Mouse (Mus musculus): ENCODE data around the gene Scg3. TPM values are rescaled to one million over a fixed set of nuclear protein-coding genes. Genes with fewer than 3 reads are reported as not detected.

Scg3 gene
- polyA plus RNA-seq (2014; fragmentation: Illumina TruSeq; extraction: RNeasy Lipid Tissue Mini Kit (QIAGEN cat#74804); ENCODE audit: low read depth, low replicate concordance): 2.2 TPM

DNA sequence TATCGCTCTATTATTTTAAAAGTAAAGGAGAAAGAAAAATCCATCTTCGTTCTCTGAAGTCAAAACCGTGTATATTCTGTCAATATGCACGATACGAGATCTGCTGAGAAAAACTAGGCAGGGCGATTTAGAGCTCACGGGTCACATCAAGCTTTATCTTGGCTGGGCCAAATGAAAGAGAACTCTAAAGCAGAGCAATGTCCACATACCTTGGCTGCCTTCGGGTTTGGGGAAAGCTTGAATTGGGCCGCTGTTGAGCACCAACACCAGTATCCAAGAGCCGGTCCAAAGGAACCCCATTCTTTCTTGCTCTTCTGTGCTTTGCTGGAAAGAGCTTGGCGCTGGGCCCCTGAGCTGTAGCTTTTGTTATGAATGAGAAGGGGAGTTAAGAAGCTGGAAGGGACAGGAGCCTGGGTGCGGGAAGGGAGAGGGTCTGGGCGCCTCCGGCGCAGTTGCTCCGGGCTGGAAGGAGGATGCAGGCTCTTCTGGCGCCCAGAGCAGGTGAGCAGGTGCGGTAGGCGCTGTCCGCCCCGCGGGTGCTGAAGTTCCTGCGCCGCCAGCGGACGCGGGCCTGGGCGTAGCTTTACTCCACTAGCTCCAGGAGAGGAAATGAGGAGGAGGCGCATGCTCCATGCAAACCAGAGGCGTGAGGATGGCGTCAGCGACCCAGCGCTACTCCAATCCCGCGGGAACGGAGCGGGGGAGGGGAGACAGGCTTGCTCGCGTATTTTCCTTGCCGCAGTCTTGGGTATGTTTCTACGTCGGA is at the start of gene Scg3:
Gene Scg3 (minus strand): TSS at position 631 of the 766 bp plus-strand sequence.

DNA sequence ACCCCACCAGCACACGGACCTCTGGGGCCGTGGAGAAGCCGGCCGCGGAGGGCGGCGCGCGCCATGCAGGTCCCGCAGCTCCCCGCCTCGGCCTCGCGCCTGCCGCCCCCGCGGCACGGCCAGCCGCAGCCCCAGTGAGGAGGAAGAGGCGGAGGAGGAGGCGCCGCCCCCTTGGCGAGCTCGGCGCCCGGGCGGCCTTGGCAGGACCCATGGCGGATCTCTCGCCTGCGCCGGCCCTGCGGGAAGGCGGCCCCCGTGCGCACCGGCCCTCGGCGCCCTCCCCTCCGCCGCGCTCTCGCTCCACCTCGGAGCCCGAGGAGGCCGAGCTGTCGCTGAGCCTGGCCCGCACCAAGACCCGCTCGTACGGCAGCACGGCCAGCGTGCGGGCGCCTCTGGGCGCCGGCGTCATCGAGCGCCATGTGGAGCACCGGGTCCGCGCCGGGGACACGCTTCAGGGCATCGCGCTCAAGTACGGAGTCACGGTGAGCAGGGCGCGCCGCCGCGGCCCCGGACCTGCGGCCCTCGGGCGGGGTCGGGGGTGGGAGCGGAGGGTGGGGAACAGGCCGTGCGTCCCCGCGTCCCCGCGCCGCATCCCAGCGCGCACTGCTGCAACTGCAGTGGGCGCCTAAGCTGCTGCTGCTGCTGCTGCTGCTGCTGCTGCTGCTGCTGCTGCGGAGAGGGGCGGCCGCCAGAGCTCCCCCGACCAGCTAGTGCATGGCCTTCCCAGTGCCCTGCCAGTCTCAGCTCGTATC is 58.1 kb downstream of the Scg3 start, which contains the start of gene Lysmd2:
Gene Lysmd2 (plus strand): TSS at position 186 of the 752 bp plus-strand sequence.

DNA sequence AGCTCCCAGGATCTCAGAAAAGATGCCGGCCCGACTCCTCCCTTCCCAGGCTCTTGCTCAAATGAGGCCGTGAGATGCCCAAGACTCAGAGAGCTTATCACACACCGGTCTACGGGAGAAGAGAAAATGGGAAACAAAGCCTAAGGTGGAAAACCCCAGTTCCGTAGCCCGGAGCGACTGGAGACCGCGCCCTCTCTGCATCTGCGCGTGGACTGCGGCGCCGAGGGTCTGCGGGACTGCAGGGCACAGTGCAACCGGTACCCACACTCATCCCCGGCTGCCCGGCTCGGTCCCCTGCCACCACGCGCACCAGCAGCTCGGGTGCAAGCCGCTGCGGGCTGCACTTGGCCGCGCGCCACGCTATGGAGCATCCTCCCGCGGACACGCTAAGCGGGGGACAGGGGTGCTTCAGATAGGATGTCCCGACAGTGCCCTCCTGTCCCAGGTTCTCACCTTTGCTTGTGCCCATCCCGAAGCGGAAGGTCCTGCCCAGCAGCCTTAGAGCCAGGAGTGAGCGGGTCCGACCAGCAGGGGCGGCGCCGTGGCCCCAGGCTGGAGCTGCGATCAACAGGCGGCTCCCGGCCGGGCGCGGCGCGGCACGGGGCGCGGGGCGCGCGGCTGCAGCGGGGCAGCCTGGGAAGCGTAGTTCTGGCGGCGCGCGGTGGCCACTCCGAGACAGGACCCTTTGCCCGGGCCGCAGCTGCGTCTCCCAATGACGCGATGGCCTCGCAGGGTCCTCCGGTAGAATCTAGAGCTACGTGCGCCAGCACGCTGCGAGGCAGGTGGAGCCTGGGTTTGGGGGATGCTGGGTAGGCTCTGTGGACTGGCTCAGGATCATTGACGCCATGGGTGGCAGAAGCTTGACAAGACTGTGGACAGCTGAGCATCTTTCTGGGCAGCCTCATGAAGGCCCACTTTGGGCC is 73.0 kb downstream of the Scg3 start, which contains the start of gene Tmod2:
Gene Tmod2 (minus strand): TSS at position 755 of the 923 bp plus-strand sequence.

Other genes starting within 250 kb of the Scg3 start
- gene Leo1, start 242.5 kb downstream of the Scg3 start, polyA plus RNA-seq (2014; fragmentation: Illumina TruSeq; extraction: RNeasy Lipid Tissue Mini Kit (QIAGEN cat#74804); ENCODE audit: low read depth, low replicate concordance): 17.4 TPM
- 45.1 TPM for gene Tmod3, start 124.4 kb downstream of the Scg3 start, polyA plus RNA-seq (2014; fragmentation: Illumina TruSeq; extraction: RNeasy Lipid Tissue Mini Kit (QIAGEN cat#74804); ENCODE audit: low read depth, low replicate concordance)
- 2.7 TPM for gene Tmod2, start 72.7 kb downstream of the Scg3 start, polyA plus RNA-seq (2014; fragmentation: Illumina TruSeq; extraction: RNeasy Lipid Tissue Mini Kit (QIAGEN cat#74804); ENCODE audit: low read depth, low replicate concordance)
- 9.9 TPM for gene Lysmd2, start 58.3 kb downstream of the Scg3 start, polyA plus RNA-seq (2014; fragmentation: Illumina TruSeq; extraction: RNeasy Lipid Tissue Mini Kit (QIAGEN cat#74804); ENCODE audit: low read depth, low replicate concordance)
- 0.51 TPM for gene Bmp5, start 91.3 kb upstream of the Scg3 start, polyA plus RNA-seq (2014; fragmentation: Illumina TruSeq; extraction: RNeasy Lipid Tissue Mini Kit (QIAGEN cat#74804); ENCODE audit: low read depth, low replicate concordance)

Data from adipose tissue, adult 10 weeks (tissue).